Mouse (Mus musculus) midbrain, postnatal 0 days (tissue): ENCODE measurements at regions not wholly inside any gene's neighbourhood (a gene's known extent, or its start where the extent isn't known, plus 50 kb on each side); places are given as distances from the start of the nearest gene placed in this dataset.
A peak's percentile ranks its signal among the peaks of the same experiment; 100 is the strongest.

Experiments used
- ATAC-seq: fragments of 200-750 bp; cut with Nextera tagmentation; 2 replicates; pipeline ENCODE4 v1.8.0; 2017; ENCODE audit warnings: moderate number of reproducible peaks, mild to moderate bottlenecking, moderate TSS enrichment, moderate library complexity; ENCODE audit not compliant: low FRiP score
- DNase-seq: peaks from one replicate; pipeline ENCODE4 v3.0.0-alpha.2; 2015; ENCODE audit warnings: low spot score
- H3K27ac ChIP-seq: fragments of 300-500 bp; sonication (generic); 2 replicates; pipeline ENCODE4 v1.5.1; 2014; ENCODE audit warnings: low read depth, mild to moderate bottlenecking, low read length, mixed read lengths
- H3K27me3 ChIP-seq: fragments of 300-500 bp; sonication (generic); 2 replicates; pipeline ENCODE4 v1.6.1; 2014; ENCODE audit warnings: low read length, control low read depth, mixed read lengths; ENCODE audit not compliant: insufficient read depth
- H3K36me3 ChIP-seq: fragments of 300-500 bp; sonication (generic); 2 replicates; pipeline ENCODE4 v1.6.1; 2014; ENCODE audit warnings: low read length, control low read depth, mixed read lengths; ENCODE audit not compliant: insufficient read depth
- H3K4me1 ChIP-seq: fragments of 300-500 bp; sonication (generic); 2 replicates; pipeline ENCODE4 v1.6.1; 2014; ENCODE audit warnings: mild to moderate bottlenecking, control low read depth, antibody characterized with exemption, low read length, mixed read lengths; ENCODE audit not compliant: insufficient read depth
- H3K4me2 ChIP-seq: fragments of 300-500 bp; sonication (generic); 2 replicates; pipeline ENCODE4 v1.6.1; 2014; ENCODE audit warnings: low read depth, mild to moderate bottlenecking, low read length, mixed read lengths; ENCODE audit not compliant: poor library complexity, severe bottlenecking
- H3K4me3 ChIP-seq: fragments of 300-500 bp; sonication (generic); 2 replicates; pipeline ENCODE4 v1.5.1; 2014; ENCODE audit warnings: low read depth, mild to moderate bottlenecking, low read length, moderate library complexity
- H3K9ac ChIP-seq: fragments of 300-500 bp; sonication (generic); replicated peaks from 2 replicates; pipeline ENCODE4 v1.6.1; 2014; ENCODE audit warnings: mild to moderate bottlenecking, low read length, moderate library complexity, mixed read lengths; ENCODE audit not compliant: poor library complexity, severe bottlenecking
- H3K9me3 ChIP-seq: fragments of 300-500 bp; sonication (generic); 2 replicates; pipeline ENCODE4 v1.6.1; 2016; ENCODE audit warnings: low read length, control low read depth
- CTCF ChIP-seq: IDR thresholded peaks from 2 replicates; pipeline ENCODE4 v1.5.1; 2016; ENCODE audit warnings: antibody characterized with exemption, mild to moderate bottlenecking
- WGBS: fragments of 180-500 bp; shearing (Covaris S2); extraction: QIAGEN DNeasy Blood & Tissue Kit; methylation state at CpG from one replicate; pipeline ENCODE4 v1.1.7; 2014; 5-methylcytosine and 5-hydroxymethylcytosine counted together

DNA sequence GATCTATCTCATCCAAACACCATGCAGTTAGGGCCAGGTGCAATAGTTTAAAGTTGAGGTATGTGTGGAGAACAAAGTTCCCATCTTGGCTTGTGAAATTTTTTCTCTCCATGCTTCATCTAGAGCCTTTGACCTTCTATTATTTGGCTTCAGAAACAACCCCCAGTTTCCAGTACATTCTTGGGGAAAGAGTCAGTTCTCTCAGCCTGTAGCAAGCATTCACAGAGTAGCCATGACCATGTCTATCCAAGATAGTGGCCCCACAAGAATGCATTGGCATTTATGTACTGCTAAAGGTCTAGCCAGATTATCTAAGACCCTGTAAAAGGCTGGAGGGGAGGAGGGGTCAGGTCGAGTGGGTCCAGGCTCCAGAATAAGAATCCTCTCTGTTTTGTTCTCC, 229.8 kb downstream of the En1 start:
- TF ChIP-seq CTCF = no peak
- no peak for ATAC-seq
- Histone ChIP-seq H3K27ac (no peak overlapping the region), H3K9ac (no peak overlapping the region), H3K36me3 (no peaks in the 10 kb centered on the region), H3K4me3 (no peak overlapping the region), H3K9me3 (no peaks in the 10 kb centered on the region), H3K4me2 (no peak overlapping the region), H3K27me3 (no peaks in the 10 kb centered on the region), H3K4me1 (no peaks in the 10 kb centered on the region)
- 79% methylated on average over 1 of the region's 1 CpGs for WGBS
- DNase-seq = no peak

DNA sequence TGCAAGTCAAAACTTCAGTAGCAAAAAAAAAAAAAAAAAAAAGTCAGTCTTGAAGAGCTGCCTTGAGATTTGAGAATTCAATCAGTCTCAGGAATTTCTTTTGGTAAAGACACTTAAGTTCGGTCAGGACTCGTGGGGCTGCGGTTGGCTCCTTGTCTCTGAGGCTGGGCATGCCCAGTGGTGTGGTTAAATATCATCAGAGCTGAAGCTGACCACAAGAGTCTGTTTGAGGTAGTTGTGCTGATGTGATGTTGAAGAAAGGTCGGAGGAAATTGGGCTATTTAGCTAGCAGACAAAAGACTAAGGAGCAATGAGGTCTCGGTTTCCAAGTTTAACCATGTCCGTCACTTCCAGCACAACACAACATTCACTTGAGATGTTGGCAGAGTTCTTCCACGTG, 240.4 kb downstream of the En1 start:
- ATAC-seq (no peak), DNase-seq (no peak)
- 78% methylated on average over 7 of the region's 7 CpGs for WGBS
- Histone ChIP-seq H3K4me3 (no peak overlapping the region), H3K4me1 (no peaks in the 10 kb centered on the region), H3K36me3 (no peaks in the 10 kb centered on the region), H3K4me2 (no peak overlapping the region), H3K27me3 (no peaks in the 10 kb centered on the region), H3K9me3 (no peaks in the 10 kb centered on the region), H3K9ac (no peak overlapping the region), H3K27ac (no peak overlapping the region)
- no peak for TF ChIP-seq CTCF

DNA sequence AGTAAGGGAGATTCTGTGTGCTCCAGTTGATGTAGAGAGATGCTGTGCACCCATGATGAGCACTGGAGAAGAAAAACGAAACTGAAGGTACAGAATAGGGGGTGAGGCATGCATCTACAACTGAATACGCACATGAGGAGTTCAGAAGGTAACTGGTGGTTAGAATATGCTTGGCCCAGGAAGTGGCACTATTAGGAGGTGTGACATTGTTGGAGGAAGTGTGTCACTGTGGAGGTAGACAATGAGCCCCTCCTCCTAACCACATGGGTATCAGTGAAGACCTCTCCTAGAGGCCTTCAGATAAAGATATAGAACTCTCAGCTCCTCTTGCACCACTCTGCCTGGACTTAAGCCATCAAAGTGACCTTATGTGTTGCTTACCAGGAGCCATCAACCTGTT, 243.9 kb downstream of the En1 start:
- Histone ChIP-seq H3K4me2 (no peak overlapping the region), H3K36me3 (no peaks in the 10 kb centered on the region), H3K9me3 (no peaks in the 10 kb centered on the region), H3K4me1 (no peaks in the 10 kb centered on the region), H3K9ac (no peak overlapping the region), H3K4me3 (no peak overlapping the region), H3K27me3 (no peaks in the 10 kb centered on the region), H3K27ac (no peak overlapping the region)
- TF ChIP-seq CTCF = no peak
- DNase-seq (no peak), ATAC-seq (no peak)
- 74% methylated on average over 2 of the region's 2 CpGs for WGBS

DNA sequence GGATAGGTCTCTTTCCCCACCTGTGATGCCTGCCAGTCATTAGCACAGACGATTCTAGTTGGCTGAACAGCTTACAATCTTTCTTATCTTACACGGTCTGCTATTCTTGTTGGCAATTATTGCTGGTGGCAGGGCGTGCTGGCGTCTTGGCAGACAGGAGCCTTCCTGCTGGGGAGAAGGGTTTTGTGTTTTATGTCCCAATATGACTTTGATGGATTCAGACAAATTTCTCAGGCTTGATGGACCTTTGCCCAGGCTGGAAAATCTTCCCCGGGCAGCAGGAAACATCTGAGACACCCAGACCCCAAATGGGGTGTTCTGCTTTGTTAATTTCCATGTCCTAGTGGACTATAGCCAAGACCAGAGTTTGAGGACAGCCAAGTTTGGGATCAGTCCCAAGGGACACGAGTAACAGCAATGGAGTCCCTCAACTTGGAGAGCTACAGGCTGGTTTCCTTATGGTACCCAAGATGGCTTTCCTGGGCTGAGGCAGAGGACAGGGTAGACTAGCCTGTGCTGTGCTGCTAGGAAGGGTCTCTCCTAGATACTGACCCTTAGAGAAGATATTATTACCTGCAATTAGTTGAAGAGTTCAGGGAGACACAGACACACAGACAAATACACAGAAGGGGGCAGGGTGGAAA, 249.8 kb downstream of the En1 start:
- H3K9me3 ChIP-seq = no peaks in the 10 kb centered on the region
- no peak overlapping the region for H3K27ac ChIP-seq
- no peaks in the 10 kb centered on the region for H3K4me1 ChIP-seq
- peak; percentile 81 for DNase-seq
- H3K4me3 ChIP-seq = no peak overlapping the region
- no peak for TF ChIP-seq CTCF
- H3K36me3 ChIP-seq = no peaks in the 10 kb centered on the region
- WGBS = 60% methylated on average over 6 of the region's 6 CpGs
- H3K4me2 ChIP-seq = no peak overlapping the region
- H3K9ac ChIP-seq = no peak overlapping the region
- H3K27me3 ChIP-seq = no peaks in the 10 kb centered on the region
- ATAC-seq = peak; percentile 20; the same call in 1 of the 2 replicates

DNA sequence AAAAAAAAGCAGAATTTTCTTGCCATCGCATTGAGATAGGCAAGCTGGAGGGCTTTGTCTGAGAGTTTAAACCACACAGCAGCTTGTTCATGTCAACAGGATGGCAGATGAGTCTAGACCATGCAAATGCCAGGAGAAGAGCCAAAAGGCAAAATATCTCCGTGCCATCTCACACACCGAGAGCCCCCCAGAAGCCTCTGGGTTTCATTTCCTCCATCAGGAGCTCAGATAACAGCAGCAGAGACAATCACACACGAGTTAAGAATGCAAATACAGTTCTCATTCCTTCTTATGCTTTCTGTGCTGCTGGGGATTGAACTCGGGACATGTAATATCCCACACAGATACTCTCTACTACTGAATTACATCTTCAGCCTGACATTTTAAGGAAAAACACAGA, 255.3 kb downstream of the En1 start:
- H3K4me3 ChIP-seq = no peak overlapping the region
- no peak for DNase-seq
- no peak for ATAC-seq
- no peaks in the 10 kb centered on the region for H3K36me3 ChIP-seq
- no peak overlapping the region for H3K4me2 ChIP-seq
- H3K27ac ChIP-seq = no peak overlapping the region
- no peaks in the 10 kb centered on the region for H3K9me3 ChIP-seq
- H3K9ac ChIP-seq = no peak overlapping the region
- TF ChIP-seq CTCF = no peak
- H3K27me3 ChIP-seq = no peaks in the 10 kb centered on the region
- 75% methylated on average over 5 of the region's 5 CpGs for WGBS
- H3K4me1 ChIP-seq = no peaks in the 10 kb centered on the region

DNA sequence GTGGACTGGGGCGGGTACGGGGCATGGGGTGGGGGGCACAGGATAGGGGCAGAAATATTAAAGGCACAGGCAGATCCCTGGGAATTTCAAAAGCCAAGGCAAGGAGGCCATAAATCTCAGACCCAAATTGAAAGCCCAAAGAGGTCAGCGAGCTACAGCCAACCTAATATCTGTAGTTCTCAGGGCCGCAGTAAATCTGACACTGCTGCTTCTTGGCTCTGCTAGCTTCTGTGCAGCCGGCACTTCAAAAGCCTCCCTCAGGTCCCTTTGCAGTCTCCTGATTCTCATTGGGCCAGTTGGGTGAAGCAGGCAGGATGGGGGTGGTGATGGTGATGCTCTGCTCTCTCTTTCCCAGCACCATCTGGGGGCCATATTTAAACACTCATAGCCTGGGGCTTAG, 257.3 kb downstream of the En1 start:
- Histone ChIP-seq H3K36me3 (no peaks in the 10 kb centered on the region), H3K9me3 (no peaks in the 10 kb centered on the region), H3K27me3 (no peaks in the 10 kb centered on the region), H3K4me3 (no peak overlapping the region), H3K9ac (no peak overlapping the region), H3K4me1 (no peaks in the 10 kb centered on the region), H3K27ac (no peak overlapping the region), H3K4me2 (no peak overlapping the region)
- TF ChIP-seq CTCF = no peak
- WGBS = 69% methylated on average over 5 of the region's 5 CpGs
- no peak for DNase-seq
- no peak for ATAC-seq
